Mouse (Mus musculus): Measurements from ENCODE around the gene Cnnm2.
A peak's percentile ranks its signal among the peaks of the same experiment; 100 is the strongest.

The Cnnm2 gene

GRCm38 (mm10) chr19:46837290-46838079, 76.1 kb downstream of the Cnnm2 start:
- no peak for ATAC-seq (ENCODE audit: insufficient number of reproducible peaks, low FRiP score, low TSS enrichment)

GRCm38 (mm10) chr19:46841016-46841415, 79.6 kb downstream of the Cnnm2 start:
- ATAC-seq (ENCODE audit: insufficient number of reproducible peaks, low FRiP score, low TSS enrichment) = no peak

GRCm38 (mm10) chr19:46843030-46843429, 81.6 kb downstream of the Cnnm2 start:
- ATAC-seq (ENCODE audit: insufficient number of reproducible peaks, low FRiP score, low TSS enrichment) = no peak

- no peak for ATAC-seq (ENCODE audit: insufficient number of reproducible peaks, low FRiP score, low TSS enrichment)
These were observed 84.7 kb downstream of the Cnnm2 start for GRCm38 (mm10) chr19:46846056-46846455.

- ATAC-seq (ENCODE audit: insufficient number of reproducible peaks, low FRiP score, low TSS enrichment) = no peak
These were observed 85.1 kb downstream of the Cnnm2 start for GRCm38 (mm10) chr19:46846459-46846858.

- ATAC-seq (ENCODE audit: insufficient number of reproducible peaks, low FRiP score, low TSS enrichment) = no peak
These were observed 87.2 kb downstream of the Cnnm2 start for GRCm38 (mm10) chr19:46848381-46849268.

GRCm38 (mm10) chr19:46849443-46849997, 88.1 kb downstream of the Cnnm2 start:
- no peak for ATAC-seq (ENCODE audit: insufficient number of reproducible peaks, low FRiP score, low TSS enrichment)

GRCm38 (mm10) chr19:46856232-46856631, 94.8 kb downstream of the Cnnm2 start:
- no peak for ATAC-seq (ENCODE audit: insufficient number of reproducible peaks, low FRiP score, low TSS enrichment)

- ATAC-seq (ENCODE audit: insufficient number of reproducible peaks, low FRiP score, low TSS enrichment) = no peak
These were observed 95.4 kb downstream of the Cnnm2 start for GRCm38 (mm10) chr19:46856780-46857179.

- ATAC-seq (ENCODE audit: insufficient number of reproducible peaks, low FRiP score, low TSS enrichment) = no peak
These were observed 96.0 kb downstream of the Cnnm2 start for GRCm38 (mm10) chr19:46857277-46857989.

- no peak for ATAC-seq (ENCODE audit: insufficient number of reproducible peaks, low FRiP score, low TSS enrichment)
These were observed 96.8 kb downstream of the Cnnm2 start for GRCm38 (mm10) chr19:46858200-46858599.

GRCm38 (mm10) chr19:46862556-46862955, 101.2 kb downstream of the Cnnm2 start:
- ATAC-seq (ENCODE audit: insufficient number of reproducible peaks, low FRiP score, low TSS enrichment) = no peak

- 0 out of 2 replicates have a peak, but pooled peaks have one; percentile 15 for ATAC-seq (ENCODE audit: insufficient number of reproducible peaks, low FRiP score, low TSS enrichment)
These were observed 102.0 kb downstream of the Cnnm2 start for GRCm38 (mm10) chr19:46863236-46863927.

GRCm38 (mm10) chr19:46864079-46864478, 102.7 kb downstream of the Cnnm2 start:
- ATAC-seq (ENCODE audit: insufficient number of reproducible peaks, low FRiP score, low TSS enrichment) = no peak

- ATAC-seq (ENCODE audit: insufficient number of reproducible peaks, low FRiP score, low TSS enrichment) = no peak
These were observed 103.4 kb downstream of the Cnnm2 start for GRCm38 (mm10) chr19:46864731-46865331.

- ATAC-seq (ENCODE audit: insufficient number of reproducible peaks, low FRiP score, low TSS enrichment) = no peak
These were observed 104.0 kb downstream of the Cnnm2 start for GRCm38 (mm10) chr19:46865381-46865780.

GRCm38 (mm10) chr19:46869049-46869448, 107.7 kb downstream of the Cnnm2 start:
- no peak for ATAC-seq (ENCODE audit: insufficient number of reproducible peaks, low FRiP score, low TSS enrichment)

- peak; percentile 70 for ATAC-seq (ENCODE audit: insufficient number of reproducible peaks, low FRiP score, low TSS enrichment)
These were observed 108.1 kb downstream of the Cnnm2 start for GRCm38 (mm10) chr19:46869526-46869925.

- ATAC-seq (ENCODE audit: insufficient number of reproducible peaks, low FRiP score, low TSS enrichment) = no peak
These were observed 109.7 kb downstream of the Cnnm2 start for GRCm38 (mm10) chr19:46871096-46871495.

All from cerebellum, adult (tissue).